Mouse (Mus musculus) forebrain, embryonic 10.5 days (tissue): ENCODE results near the gene Cstl1. TPM values are rescaled to one million over a fixed set of nuclear protein-coding genes. Genes with fewer than 3 reads are reported as not detected.

ENCODE experiments used
- DNase-seq: peaks from one replicate; pipeline ENCODE4 v3.0.0-alpha.2; 2017; ENCODE audit warnings: low spot score; ENCODE audit errors: extremely low spot score
- H3K27ac ChIP-seq: fragments of 300-500 bp; sonication (generic); 2 replicates; pipeline ENCODE4 v1.5.1; 2016; ENCODE audit warnings: mild to moderate bottlenecking
- H3K27me3 ChIP-seq: fragments of 300-500 bp; sonication (generic); 2 replicates; pipeline ENCODE4 v1.6.1; 2016; ENCODE audit warnings: mild to moderate bottlenecking; ENCODE audit not compliant: poor library complexity, severe bottlenecking
- H3K36me3 ChIP-seq: fragments of 300-500 bp; sonication (generic); replicated peaks from 2 replicates; pipeline ENCODE4 v1.6.1; 2016; ENCODE audit warnings: mild to moderate bottlenecking, moderate library complexity
- H3K4me1 ChIP-seq: fragments of 300-500 bp; sonication (generic); 2 replicates; pipeline ENCODE4 v1.6.1; 2016
- H3K4me3 ChIP-seq: fragments of 300-500 bp; sonication (generic); 2 replicates; pipeline ENCODE4 v1.5.1; 2016; ENCODE audit warnings: mild to moderate bottlenecking, moderate library complexity
- H3K9me3 ChIP-seq: fragments of 300-500 bp; sonication (generic); 2 replicates; pipeline ENCODE4 v1.6.1; 2016; ENCODE audit warnings: mild to moderate bottlenecking, moderate library complexity
- WGBS: fragments of 180-500 bp; shearing (Covaris S2); methylation state at CpG from one replicate; pipeline ENCODE4 v1.1.7; 2016; 5-methylcytosine and 5-hydroxymethylcytosine counted together
- polyA plus RNA-seq: library from polyadenylated mRNA; unstranded; fragments of >200 nt; fragmentation: Nextera tagmentation; extraction: Ambion mirVana; gene quantifications from 2 replicates; pipeline ENCODE4 v1.2.1, GENCODE M21; 2016

The Cstl1 gene
- not detected in 2 replicates for polyA plus RNA-seq

GRCm38 (mm10) chr2:148750058-148750457 is at the start of gene Cstl1:
Gene Cstl1 (plus strand): TSS chr2:148750358.
- H3K27ac ChIP-seq: no peak within 1 kb of the TSS
- no peaks in the 10 kb centered on the region for H3K36me3 ChIP-seq
- H3K4me3 ChIP-seq: no peak within 1 kb of the TSS
- no peaks in the 10 kb centered on the region for H3K27me3 ChIP-seq
- no peak for DNase-seq
- 0 out of 2 replicates have a peak, but pooled peaks cover 2% of the 10 kb centered on the region for H3K4me1 ChIP-seq
- H3K9me3 ChIP-seq: no peaks in the 10 kb centered on the region
- 84% methylated on average over 1 of the region's 1 CpGs for WGBS

GRCm38 (mm10) chr2:148706409-148707201 is 43.6 kb upstream of the Cstl1 start:
- peaks cover 8% of the 10 kb centered on the region for H3K4me1 ChIP-seq
- no peak overlapping the region for H3K4me3 ChIP-seq
- no peaks in the 10 kb centered on the region for H3K27me3 ChIP-seq
- no peak overlapping the region for H3K27ac ChIP-seq
- no peaks in the 10 kb centered on the region for H3K9me3 ChIP-seq
- DNase-seq: no peak
- WGBS: 80% methylated on average over 15 of the region's 15 CpGs
- peaks cover 32% of the 10 kb centered on the region for H3K36me3 ChIP-seq

- H3K27me3 ChIP-seq: no peaks in the 10 kb centered on the region
- H3K9me3 ChIP-seq: no peaks in the 10 kb centered on the region
- WGBS: 59% methylated on average over 6 of the region's 6 CpGs
- H3K4me3 ChIP-seq: no peak overlapping the region
- DNase-seq: no peak
- H3K4me1 ChIP-seq: peaks cover 8% of the 10 kb centered on the region
- peaks cover 33% of the 10 kb centered on the region for H3K36me3 ChIP-seq
- H3K27ac ChIP-seq: no peak overlapping the region
Observed at GRCm38 (mm10) chr2:148707202-148707530, 43.0 kb upstream of the Cstl1 start.

DNA sequence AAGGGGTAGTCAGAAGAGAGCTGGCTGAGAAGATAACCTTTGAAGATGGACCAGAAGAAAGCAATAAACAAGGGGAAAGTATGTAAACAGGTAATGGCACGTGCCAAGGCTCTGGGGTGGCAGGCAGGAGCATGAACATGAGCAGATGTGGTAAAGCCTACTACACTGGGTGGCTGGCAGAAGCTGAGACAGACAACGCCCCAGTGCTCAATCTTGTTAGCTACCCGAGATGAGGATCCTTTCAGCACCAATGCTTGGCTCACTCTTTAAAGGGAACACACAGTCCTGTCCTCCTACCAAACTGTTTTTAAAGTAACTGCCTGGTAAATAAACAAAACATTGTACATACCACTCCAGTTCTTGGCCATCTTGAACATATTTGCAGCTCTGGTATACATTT is 37.8 kb upstream of the Cstl1 start:
- Histone ChIP-seq H3K4me3 (no peak overlapping the region), H3K27me3 (no peaks in the 10 kb centered on the region), H3K9me3 (no peaks in the 10 kb centered on the region), H3K27ac (no peak overlapping the region), H3K36me3 (peaks cover 24% of the 10 kb centered on the region), H3K4me1 (peaks cover 5% of the 10 kb centered on the region)
- 86% methylated on average over 3 of the region's 3 CpGs for WGBS
- no peak for DNase-seq

DNA sequence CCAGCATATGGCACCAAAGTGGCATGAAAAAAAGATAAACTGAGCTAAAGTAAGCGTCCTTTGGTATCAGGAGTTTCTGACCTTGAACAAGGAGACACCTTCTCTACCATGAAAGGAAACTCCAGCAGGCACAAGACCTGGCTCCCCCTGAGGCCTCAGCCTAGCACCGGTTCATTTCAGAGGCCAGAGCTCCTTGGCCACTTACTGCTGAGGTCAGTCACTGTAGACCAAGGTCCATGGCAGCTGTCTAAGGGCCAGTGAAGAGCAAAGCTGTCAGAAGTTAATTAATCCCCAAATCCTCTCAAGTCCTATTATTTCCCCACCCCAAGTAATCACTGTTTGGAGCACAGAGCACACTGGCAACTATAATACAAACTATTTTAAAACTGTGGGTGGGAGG is 33.1 kb upstream of the Cstl1 start:
- H3K4me3 ChIP-seq: no peak overlapping the region
- no peak for DNase-seq
- 0 out of 2 replicates have a peak, but pooled peaks cover 2% of the 10 kb centered on the region for H3K36me3 ChIP-seq
- WGBS: 55% methylated on average over 2 of the region's 2 CpGs
- H3K9me3 ChIP-seq: no peaks in the 10 kb centered on the region
- H3K27me3 ChIP-seq: no peaks in the 10 kb centered on the region
- H3K27ac ChIP-seq: no peak overlapping the region
- peaks cover 8% of the 10 kb centered on the region for H3K4me1 ChIP-seq

DNA sequence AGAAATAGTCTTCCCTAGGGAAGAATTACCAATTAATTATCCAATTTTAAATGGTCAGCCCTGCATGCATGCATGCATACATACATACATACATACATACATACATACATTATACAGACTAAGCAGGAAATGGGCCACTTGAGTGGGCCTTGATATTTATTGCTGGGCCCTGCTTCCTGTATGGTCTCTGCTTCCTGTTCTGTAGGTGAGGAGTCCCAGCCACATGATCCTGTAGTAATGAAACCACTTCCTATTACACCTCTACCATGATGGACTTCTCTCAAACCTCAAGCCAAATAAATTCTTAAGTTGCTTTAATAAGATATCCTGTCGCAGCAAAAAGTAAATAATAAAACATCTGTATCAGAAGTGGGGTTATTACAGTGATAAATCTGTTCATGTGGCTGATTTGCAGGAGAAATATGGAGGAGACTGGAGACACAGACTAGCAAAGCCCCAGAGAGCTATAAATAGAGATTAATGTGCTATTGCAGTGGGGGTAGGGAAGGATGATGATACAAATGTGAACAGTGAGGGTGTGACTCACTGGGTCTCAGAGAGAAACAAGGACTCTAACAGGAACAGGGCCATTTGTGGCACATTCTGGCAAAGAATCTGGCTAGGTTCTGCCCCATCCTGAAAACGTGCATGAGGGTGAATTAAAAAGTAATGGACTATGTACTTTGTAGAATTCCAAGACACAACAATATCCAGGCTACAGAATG is 30.7 kb upstream of the Cstl1 start:
- H3K27me3 ChIP-seq: no peaks in the 10 kb centered on the region
- H3K4me1 ChIP-seq: peaks cover 8% of the 10 kb centered on the region
- no peaks in the 10 kb centered on the region for H3K9me3 ChIP-seq
- no peak overlapping the region for H3K27ac ChIP-seq
- no peak overlapping the region for H3K4me3 ChIP-seq
- 89% methylated on average over 2 of the region's 2 CpGs for WGBS
- H3K36me3 ChIP-seq: no peaks in the 10 kb centered on the region
- DNase-seq: no peak

DNA sequence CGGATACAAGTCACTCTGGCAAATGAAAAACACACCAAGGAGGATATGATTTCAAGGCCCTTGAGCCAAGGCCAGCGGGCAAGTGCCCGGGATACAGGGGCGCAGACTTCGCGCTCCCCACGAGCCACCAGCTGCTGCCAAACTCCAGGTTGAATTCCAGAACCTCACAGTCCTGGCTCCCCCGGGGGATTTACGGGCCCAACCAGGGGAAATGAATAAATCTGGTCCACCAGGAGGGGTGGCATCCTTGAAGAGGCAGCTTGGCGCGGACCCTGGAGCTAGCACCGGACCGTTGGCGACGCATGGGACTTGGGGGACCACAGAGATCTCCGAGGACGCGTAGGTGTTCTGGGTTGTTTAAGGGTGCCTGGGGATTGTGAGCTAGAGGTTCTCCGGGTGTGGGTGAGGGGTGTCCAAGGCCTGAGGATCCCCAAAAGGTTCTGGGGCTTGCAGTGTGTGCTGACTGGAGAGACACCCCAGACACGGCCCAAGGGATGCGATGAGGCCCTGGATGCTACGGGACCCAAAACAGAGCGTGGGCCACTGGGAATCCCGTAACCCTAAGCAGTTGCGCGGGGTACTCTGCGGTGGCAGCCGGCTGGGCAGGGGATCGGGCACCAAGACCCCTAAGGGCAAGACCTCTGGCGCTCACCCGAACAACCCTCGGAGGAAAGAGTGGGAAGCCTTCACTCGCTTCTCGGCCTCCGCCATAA is 18.4 kb upstream of the Cstl1 start:
- no peaks in the 10 kb centered on the region for H3K36me3 ChIP-seq
- H3K4me1 ChIP-seq: peaks cover 15% of the 10 kb centered on the region
- peak overlapping the region; percentile 87 for H3K27ac ChIP-seq
- DNase-seq: no peak
- H3K9me3 ChIP-seq: peaks cover 14% of the 10 kb centered on the region
- no peaks in the 10 kb centered on the region for H3K27me3 ChIP-seq
- H3K4me3 ChIP-seq: peak overlapping the region; percentile 80
- WGBS: under 1% methylated on average over 35 of the region's 35 CpGs

GRCm38 (mm10) chr2:148732327-148733000 is 17.7 kb upstream of the Cstl1 start, which contains the start of gene Napb:
Gene Napb (minus strand): TSS chr2:148732467.
- Histone ChIP-seq H3K9me3 (peaks cover 14% of the 10 kb centered on the region), H3K36me3 (no peaks in the 10 kb centered on the region), H3K4me1 (peaks cover 15% of the 10 kb centered on the region), H3K4me3 (peak within 1 kb of the TSS; percentile 80), H3K27me3 (no peaks in the 10 kb centered on the region), H3K27ac (peak within 1 kb of the TSS; percentile 87)
- 3% methylated on average over 18 of the region's 18 CpGs for WGBS
- peak; percentile 94 for DNase-seq

DNA sequence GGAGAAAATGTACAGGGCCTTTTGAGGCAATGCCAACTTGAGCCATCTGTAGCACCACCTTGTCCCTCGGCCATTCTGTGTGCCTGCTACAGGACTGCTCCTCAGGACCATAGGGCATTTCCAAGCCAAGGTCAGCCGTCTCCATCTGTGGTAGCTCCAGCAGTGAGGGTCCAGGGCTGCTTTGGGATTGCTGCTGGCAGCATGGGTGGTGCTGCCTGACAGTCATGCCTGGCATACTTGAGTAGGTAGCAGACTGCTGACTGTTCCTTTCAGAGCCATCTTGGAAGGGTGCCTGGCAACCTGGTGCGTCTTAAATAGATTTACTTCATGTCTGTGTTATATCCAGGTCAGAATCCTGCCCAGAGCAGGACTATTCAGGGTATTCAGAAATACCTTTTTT is 7.2 kb upstream of the Cstl1 start:
- no peak overlapping the region for H3K27ac ChIP-seq
- no peaks in the 10 kb centered on the region for H3K9me3 ChIP-seq
- no peaks in the 10 kb centered on the region for H3K4me1 ChIP-seq
- H3K27me3 ChIP-seq: no peaks in the 10 kb centered on the region
- no peaks in the 10 kb centered on the region for H3K36me3 ChIP-seq
- no peak for DNase-seq
- H3K4me3 ChIP-seq: no peak overlapping the region
- 91% methylated on average over 3 of the region's 3 CpGs for WGBS

DNA sequence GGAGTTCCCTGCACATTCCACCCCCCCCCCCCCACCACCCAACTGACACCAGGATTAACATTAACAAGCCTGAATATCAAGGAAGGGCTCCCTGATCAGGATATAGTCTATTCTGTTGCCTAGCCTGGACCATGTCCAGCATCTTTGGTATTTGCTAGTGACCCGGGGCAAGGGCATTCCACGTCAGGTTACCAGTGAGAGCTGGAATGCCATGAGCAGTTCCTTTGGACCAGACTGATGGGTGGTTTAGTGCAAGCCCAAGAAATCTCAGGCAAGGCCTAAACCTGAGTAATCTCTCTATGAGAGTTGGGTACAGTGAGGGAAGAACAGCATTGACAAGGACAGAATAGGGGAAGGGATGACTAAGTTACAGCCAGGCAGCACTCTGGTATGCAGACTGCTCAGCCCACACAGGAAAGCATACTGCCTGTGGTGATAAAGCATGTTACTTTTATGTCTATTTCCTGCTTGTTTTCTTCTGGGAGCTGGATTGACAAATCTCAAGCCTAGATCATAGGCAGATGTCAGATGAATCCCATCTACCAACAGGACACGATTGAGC is 6.2 kb upstream of the Cstl1 start:
- WGBS: 78% methylated on average over 3 of the region's 3 CpGs
- no peaks in the 10 kb centered on the region for H3K36me3 ChIP-seq
- DNase-seq: no peak

GRCm38 (mm10) chr2:148751893-148752813 is 2.0 kb downstream of the Cstl1 start:
- Histone ChIP-seq H3K9me3 (no peaks in the 10 kb centered on the region), H3K36me3 (no peaks in the 10 kb centered on the region), H3K27me3 (no peaks in the 10 kb centered on the region), H3K4me1 (0 out of 2 replicates have a peak, but pooled peaks cover 2% of the 10 kb centered on the region), H3K4me3 (peak overlapping the region; percentile 46), H3K27ac (no peak overlapping the region)
- DNase-seq: peak; percentile 66
- WGBS: 20% methylated on average over 15 of the region's 15 CpGs

More for the DNA sequence above, 6.2 kb upstream of the Cstl1 start:
- no peak overlapping the region for H3K27ac ChIP-seq
- H3K9me3 ChIP-seq: no peaks in the 10 kb centered on the region
- no peaks in the 10 kb centered on the region for H3K4me1 ChIP-seq
- H3K4me3 ChIP-seq: no peak overlapping the region
- no peaks in the 10 kb centered on the region for H3K27me3 ChIP-seq
